Mouse (Mus musculus) CD4-positive helper T cell, adult 2 months (primary cell): ENCODE data around the gene Morc3.
"Not testable (repeated sequence)": the region's sequence is repeated elsewhere in the genome, so short reads cannot be mapped to it uniquely, and the experiment has no call there.

Source experiments
- DNase-seq: peaks from one replicate; pipeline ENCODE4 v3.0.0-alpha.2; 2012; ENCODE audit warnings: low read depth, missing footprints, low spot score

The Morc3 gene

GRCm38 (mm10) chr16:93818691-93819324, 13.1 kb upstream of the Morc3 start:
- DNase-seq: no peak

- no peak for DNase-seq
Observed at GRCm38 (mm10) chr16:93819325-93819696, 12.6 kb upstream of the Morc3 start.

GRCm38 (mm10) chr16:93820040-93820439, 11.9 kb upstream of the Morc3 start:
- no peak for DNase-seq

- DNase-seq: no peak
Observed at GRCm38 (mm10) chr16:93821706-93822105, 10.2 kb upstream of the Morc3 start.

- not testable (repeated sequence) for DNase-seq
Observed at GRCm38 (mm10) chr16:93822433-93823225, 9.3 kb upstream of the Morc3 start.

- DNase-seq: no peak
Observed at GRCm38 (mm10) chr16:93824799-93825198, 7.1 kb upstream of the Morc3 start.

GRCm38 (mm10) chr16:93825463-93825862, 6.5 kb upstream of the Morc3 start:
- no peak for DNase-seq

- no peak for DNase-seq
Observed at GRCm38 (mm10) chr16:93826054-93826453, 5.9 kb upstream of the Morc3 start.

- not testable (repeated sequence) for DNase-seq
Observed at GRCm38 (mm10) chr16:93826478-93826877, 5.4 kb upstream of the Morc3 start.

GRCm38 (mm10) chr16:93826909-93827308, 5.0 kb upstream of the Morc3 start:
- no peak for DNase-seq

GRCm38 (mm10) chr16:93829526-93829925, 2.4 kb upstream of the Morc3 start:
- DNase-seq: no peak

- no peak for DNase-seq
Observed at GRCm38 (mm10) chr16:93830071-93830470, 1.9 kb upstream of the Morc3 start.

GRCm38 (mm10) chr16:93830916-93831315, 1.0 kb upstream of the Morc3 start:
- DNase-seq: no peak

- DNase-seq: no peak
Observed at GRCm38 (mm10) chr16:93832451-93833276, 743 bp downstream of the Morc3 start.

GRCm38 (mm10) chr16:93833551-93833950, 1.6 kb downstream of the Morc3 start:
- no peak for DNase-seq

- DNase-seq: no peak
Observed at GRCm38 (mm10) chr16:93834076-93834475, 2.2 kb downstream of the Morc3 start.

GRCm38 (mm10) chr16:93839049-93839448, 7.1 kb downstream of the Morc3 start:
- no peak for DNase-seq

- no peak for DNase-seq
Observed at GRCm38 (mm10) chr16:93850527-93850926, 18.6 kb downstream of the Morc3 start.

GRCm38 (mm10) chr16:93859967-93860366, 28.0 kb downstream of the Morc3 start:
- no peak for DNase-seq

GRCm38 (mm10) chr16:93860686-93861085, 28.8 kb downstream of the Morc3 start:
- DNase-seq: no peak

GRCm38 (mm10) chr16:93874841-93875240, 42.9 kb downstream of the Morc3 start:
- DNase-seq: no peak
